Mouse (Mus musculus) v-Abl transformed pro-B cells (cell line): ENCODE data around the gene Fsd1.
"Not testable (repeated sequence)": the region's sequence is repeated elsewhere in the genome, so short reads cannot be mapped to it uniquely, and the experiment has no call there.

Experiments used
- in situ Hi-C, 2 experiments: fragments of 400-800 bp; cut with MboI; formaldehyde crosslinking; loops; one replicate each; pipeline ENCODE4 v1.15.1; 2025; ENCODE audit not compliant: unreplicated experiment in 2 of 2

Gene Fsd1

DNA sequence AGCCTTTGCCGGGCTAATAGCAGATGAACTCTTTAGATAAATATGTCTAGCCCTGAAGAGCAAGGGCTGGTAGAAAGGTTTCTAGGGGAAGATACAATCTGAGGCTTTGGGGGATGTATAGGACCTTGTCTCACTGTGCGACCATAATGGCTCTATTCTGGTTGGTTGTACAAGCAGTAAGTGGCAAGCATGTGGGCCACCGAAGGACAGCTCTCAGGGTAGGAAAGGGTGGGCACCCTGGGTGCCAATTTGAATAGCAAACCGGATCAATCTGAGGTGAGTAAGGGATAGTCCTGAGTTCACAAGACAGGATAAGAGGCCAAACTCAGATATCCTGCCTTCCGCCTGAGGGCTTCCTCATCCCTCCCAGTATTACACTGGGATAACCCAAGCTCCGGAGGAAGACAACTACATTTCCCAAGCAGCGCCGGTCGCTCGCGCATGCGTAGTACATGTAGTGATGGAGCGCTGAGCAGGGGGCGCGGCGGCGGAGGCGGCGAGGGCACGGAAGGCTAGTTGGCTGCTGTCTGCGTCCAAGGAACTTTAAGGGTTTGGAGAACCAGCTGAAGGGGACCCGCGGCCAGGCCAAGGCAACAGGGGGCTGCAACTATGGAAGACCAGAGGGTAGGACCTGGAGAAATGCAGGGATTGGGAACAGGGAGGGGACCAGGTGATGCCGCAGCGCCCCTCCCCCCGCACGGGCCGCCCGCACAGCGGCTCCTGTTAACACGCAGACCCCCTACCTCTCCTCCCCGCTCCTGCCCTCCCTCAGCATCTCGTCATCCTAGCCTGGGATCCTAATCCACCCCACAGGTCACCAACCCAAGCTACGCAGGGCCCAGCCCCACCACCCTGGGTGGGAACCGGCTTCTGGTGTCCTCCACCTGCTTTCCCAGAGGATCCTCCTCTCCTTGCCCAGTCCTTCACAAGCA, at the start of gene Fsd1:
TSS of gene Fsd1 (plus strand) at position 480 of the 932 bp plus-strand sequence.
- in situ Hi-C loops = no loop called here

- in situ Hi-C loops = not testable (repeated sequence)
These were observed 41.9 kb upstream of the Fsd1 start for GRCm38 (mm10) chr17:55944387-55944865.

DNA sequence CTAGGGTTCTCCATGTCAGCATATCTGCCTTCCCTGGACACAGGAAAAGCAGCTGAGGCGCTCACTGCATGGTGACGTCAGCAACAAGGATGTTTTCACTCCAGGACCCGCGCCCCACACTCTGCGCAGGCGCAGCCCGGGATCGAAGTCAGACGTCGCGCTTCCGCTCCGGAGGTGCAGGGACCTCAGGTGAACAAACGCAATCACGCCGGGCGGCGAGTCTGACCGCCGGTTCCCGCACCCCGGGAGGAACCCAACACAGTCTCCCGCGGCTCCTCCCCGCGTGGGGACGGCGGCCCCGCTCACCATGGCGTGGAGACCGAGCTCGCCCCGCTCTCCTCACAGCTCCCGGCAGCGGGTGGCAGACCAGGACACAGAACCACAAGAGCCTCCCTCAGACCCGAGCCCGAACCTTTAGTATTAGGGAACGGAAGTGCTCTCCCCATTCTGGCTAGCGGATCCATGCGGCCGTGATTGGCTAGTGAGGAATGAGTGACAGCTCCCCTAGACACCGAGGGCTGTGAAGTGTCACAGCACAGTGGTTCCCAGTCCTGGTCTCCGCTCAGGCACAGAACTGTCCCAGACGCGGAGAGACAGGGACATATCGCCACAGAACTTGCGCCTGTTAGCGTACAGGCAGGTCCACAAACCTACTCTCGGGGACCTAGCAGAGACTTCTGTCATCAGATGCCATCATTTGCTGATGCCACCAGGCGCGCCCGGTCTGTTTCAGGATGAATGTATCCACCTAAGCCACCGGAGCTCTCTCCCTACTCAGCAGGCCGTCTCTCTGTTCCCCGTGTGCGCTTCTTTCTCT, 41.2 kb upstream of the Fsd1 start:
- in situ Hi-C loops = not testable (repeated sequence)

GRCm38 (mm10) chr17:55945696-55946095, 40.6 kb upstream of the Fsd1 start:
- in situ Hi-C loops = no loop called here

GRCm38 (mm10) chr17:55948647-55949046, 37.7 kb upstream of the Fsd1 start:
- in situ Hi-C loops = no loop called here

DNA sequence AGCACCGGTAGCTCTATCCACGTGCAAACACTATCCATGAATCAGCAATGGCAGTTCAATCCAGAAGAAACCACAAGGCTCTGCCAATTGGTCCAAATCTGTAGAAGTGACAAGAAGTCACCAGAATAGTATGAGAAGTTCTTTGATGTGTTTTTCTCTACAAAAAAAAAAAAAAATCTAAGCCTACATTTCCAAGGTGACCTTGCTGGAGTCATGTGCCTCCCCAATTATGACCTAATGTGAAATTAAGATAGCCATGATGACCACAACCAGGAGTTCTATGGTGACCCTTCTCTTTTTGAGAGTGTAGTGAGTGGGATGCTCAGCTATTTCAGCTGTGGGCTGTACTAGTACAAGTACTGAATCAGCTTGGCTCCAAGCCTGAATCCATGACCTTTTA, 36.9 kb upstream of the Fsd1 start, which contains the start of gene Zfp119b:
TSS of gene Zfp119b (minus strand) at position 101 of the 400 bp plus-strand sequence.
- in situ Hi-C loops = no loop called here

GRCm38 (mm10) chr17:55950601-55951000, 35.7 kb upstream of the Fsd1 start:
- in situ Hi-C loops = loop anchor here (5.0 to 25.0 kb wide), 4 partner anchors 73 to 262 kb away; partner anchors contain the start of genes Dpp9 (in 1 of the 2) and Zfp119a (in 1 of the 2)

DNA sequence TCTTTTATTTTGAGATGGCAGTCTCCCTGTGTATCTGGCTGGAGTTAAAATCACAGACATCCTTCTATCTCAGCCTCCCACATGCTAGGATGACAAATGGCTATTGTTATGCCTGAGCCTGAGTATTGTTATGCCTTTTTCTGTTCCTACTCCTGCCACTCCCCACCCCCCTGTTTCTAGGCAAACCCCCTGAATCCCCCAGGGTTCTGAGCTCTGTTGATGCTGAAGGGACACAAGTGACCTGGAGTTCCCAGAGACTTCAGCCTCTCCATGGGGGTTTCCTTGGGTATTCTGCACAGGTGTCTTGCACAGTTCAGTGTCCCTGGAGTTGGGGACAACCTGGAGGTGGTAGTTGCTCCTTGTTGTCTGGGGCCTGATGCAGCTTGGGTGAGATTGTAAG, 34.3 kb upstream of the Fsd1 start:
- in situ Hi-C loops = loop anchor here (5.0 to 25.0 kb wide), 4 partner anchors 75 to 260 kb away; partner anchors contain the start of genes Dpp9 (in 1 of the 2) and Zfp119a (in 1 of the 2)

DNA sequence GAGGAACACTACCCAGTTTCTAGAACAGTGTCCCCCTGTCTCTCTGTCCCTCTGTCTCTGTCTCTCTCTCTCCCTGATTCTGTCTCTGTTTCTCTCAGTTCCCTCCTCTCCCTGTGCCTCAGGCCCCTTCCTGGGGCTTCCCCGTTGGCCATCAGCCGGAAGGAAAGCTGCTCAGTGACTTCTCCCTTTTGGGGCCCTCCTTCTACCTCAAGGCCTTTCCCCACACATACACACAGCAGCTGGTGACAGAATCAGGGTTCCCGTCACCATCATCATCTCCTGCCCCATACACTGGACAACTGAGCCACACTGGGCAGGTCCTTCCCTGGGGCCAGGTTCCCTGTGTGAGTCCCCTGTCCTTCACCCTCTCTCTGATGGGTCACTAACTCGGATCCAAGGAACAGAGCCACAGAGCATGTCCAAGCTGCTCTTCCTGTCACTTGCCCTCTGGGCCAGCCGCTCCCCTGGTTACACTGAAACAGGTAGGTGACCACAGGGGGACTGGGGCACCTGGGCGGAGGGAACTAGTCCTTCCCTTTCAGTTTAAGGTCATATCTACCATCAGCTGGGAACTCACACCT, 33.8 kb upstream of the Fsd1 start, which contains the start of gene Ebi3:
TSS of gene Ebi3 (plus strand) at position 194 of the 581 bp plus-strand sequence.
- in situ Hi-C loops = loop anchor here (5.0 to 25.0 kb wide), 4 partner anchors 75 to 260 kb away; partner anchors contain the start of genes Dpp9 (in 1 of the 2) and Zfp119a (in 1 of the 2)

GRCm38 (mm10) chr17:55953751-55954150, 32.6 kb upstream of the Fsd1 start:
- in situ Hi-C loops = loop anchor here (5.0 to 25.0 kb wide), 4 partner anchors 76 to 259 kb away; partner anchors contain the start of genes Dpp9 (in 1 of the 2) and Zfp119a (in 1 of the 2)

DNA sequence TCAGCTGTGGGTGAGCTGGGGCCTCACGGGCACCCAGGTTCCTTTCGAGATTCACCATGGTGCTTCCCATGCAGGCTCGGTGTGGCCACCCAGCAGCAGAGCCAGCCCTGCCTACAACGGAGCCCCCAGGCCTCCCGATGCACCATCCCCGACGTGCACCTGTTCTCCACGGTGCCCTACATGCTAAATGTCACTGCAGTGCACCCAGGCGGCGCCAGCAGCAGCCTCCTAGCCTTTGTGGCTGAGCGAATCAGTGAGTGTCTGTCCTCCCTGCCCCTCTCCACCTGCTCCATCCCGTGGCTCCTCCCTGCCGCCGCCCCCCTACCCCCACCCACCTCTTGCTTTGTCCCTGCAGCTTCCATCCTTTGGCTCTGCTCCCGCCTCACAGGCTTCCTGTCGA, 32.1 kb upstream of the Fsd1 start:
- in situ Hi-C loops = loop anchor here (5.0 to 25.0 kb wide), 4 partner anchors 77 to 258 kb away; partner anchors contain the start of genes Dpp9 (in 1 of the 2) and Zfp119a (in 1 of the 2)

- in situ Hi-C loops = loop anchor here (5.0 to 25.0 kb wide), 4 partner anchors 141 to 301 kb away; partner anchors contain the start of genes Dpp9 (in 1 of the 2) and Fem1a (in 1 of the 2)
These were observed 30.2 kb upstream of the Fsd1 start for GRCm38 (mm10) chr17:55956129-55956528.

GRCm38 (mm10) chr17:55956591-55956990, 29.7 kb upstream of the Fsd1 start:
- in situ Hi-C loops = loop anchor here (5.0 to 25.0 kb wide), 4 partner anchors 142 to 301 kb away; partner anchors contain the start of genes Dpp9 (in 1 of the 2) and Fem1a (in 1 of the 2)

DNA sequence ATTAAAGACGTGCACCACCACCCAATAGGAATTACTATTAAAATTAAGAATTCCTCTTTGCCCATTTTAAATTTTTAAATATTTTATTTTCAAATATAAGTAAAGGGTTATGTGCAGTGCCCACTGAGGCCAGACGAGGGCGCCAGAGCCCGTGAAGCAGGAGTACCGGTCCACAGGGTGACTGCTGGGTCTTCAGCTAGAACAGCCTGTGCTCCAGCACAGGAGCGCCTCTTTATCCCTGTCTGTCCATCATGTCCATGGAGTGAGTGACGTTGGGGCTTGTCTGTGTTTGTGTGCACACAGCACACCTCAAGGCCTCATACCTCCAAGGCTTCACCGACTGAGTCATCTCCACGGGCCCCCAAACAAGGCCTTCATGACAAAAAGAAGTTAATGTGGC, 29.1 kb upstream of the Fsd1 start:
- in situ Hi-C loops = loop anchor here (5.0 to 25.0 kb wide), 4 partner anchors 142 to 300 kb away; partner anchors contain the start of genes Dpp9 (in 1 of the 2) and Fem1a (in 1 of the 2)

DNA sequence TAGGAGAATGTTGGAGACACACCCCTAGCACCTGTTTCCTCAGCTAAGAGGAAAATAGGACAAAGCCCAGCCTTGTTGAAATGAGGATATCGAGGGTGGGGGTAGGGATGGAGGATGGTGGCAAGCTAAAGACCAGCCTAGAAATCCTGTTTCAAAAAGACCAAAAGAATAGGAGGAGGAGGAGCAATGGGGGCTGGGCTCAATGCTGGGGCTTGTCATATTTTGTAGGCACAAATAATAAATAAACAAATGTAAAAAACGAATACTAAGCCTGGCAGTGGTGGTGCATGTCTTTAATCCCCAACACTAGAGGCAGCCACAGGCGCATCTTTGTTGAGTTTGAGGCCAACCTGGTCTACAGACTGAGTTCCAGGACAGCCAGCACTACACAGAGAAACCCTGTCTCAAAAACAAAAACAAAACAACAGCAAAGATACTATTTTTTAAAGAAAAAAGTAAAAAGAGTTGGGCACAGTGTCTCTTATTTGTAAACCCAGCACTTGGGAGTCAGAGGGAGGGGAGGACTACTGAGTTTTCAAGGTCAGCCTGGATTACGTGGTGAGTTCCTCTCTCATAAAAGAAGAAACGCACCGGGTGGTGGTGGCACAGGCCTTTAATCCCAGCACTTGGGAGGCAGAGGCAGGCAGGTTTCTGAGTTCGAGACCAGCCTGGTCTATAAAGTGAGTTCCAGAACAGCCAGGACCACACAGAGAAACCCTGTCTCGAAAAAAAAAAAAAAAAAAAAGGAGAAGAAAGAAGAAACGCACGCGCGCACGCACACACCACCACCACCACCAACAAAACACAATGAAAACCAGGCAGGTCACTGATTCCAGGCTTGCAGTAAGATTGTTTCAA, 28.4 kb upstream of the Fsd1 start:
- in situ Hi-C loops = loop anchor here (5.0 to 25.0 kb wide), 4 partner anchors 143 to 299 kb away; partner anchors contain the start of genes Dpp9 (in 1 of the 2) and Fem1a (in 1 of the 2)

GRCm38 (mm10) chr17:55958584-55958886, 27.8 kb upstream of the Fsd1 start:
- in situ Hi-C loops = loop anchor here (5.0 to 25.0 kb wide), 4 partner anchors 144 to 299 kb away; partner anchors contain the start of genes Dpp9 (in 1 of the 2) and Fem1a (in 1 of the 2)

- in situ Hi-C loops = loop anchor here (5.0 to 25.0 kb wide), 4 partner anchors 144 to 298 kb away; partner anchors contain the start of genes Dpp9 (in 1 of the 2) and Fem1a (in 1 of the 2)
These were observed 27.2 kb upstream of the Fsd1 start, which contains the start of gene Yju2 for GRCm38 (mm10) chr17:55958918-55959728. Gene Yju2 (plus strand): TSS chr17:55959099.
